In genomic region chr6:144944435-144945365, GRCm38 (mm10) we compare ENCODE assay signal across 8 mouse cellular contexts.
A peak's percentile ranks its signal among the peaks of the same experiment; 100 is the strongest.
DNase-seq lines count a peak whose midpoint lies in the region; ATAC-seq and TF ChIP-seq lines count a peak whose summit lies in the region.
"Had no signal": no experiment of that assay in that cellular context is flagged by ENCODE, and none has a peak within 500 bp of the region (broad histone marks: within the 10 kb centered on the region; RNA-seq: fewer than 3 reads in every experiment).

No protein-coding gene starts in this region.

- intact Hi-C loops in left cerebral cortex, postnatal 25 days (cut with DNase I), result no loop called here

- TF ChIP-seq EP300 in lung, postnatal 0 days (IDR thresholded peaks at IDR 0.05), result no peak

- no peak overlapping the region for H3K9ac ChIP-seq in neural tube, embryonic 11.5 days (ENCODE audit: low read length)
- H3K9ac ChIP-seq in lung, postnatal 0 days (replicated peaks; ENCODE audit: low read depth), result no peak overlapping the region

- no peak for TF ChIP-seq CTCF in lung, postnatal 0 days (IDR thresholded peaks at IDR 0.05)

- H3K4me2 ChIP-seq in neural tube, embryonic 11.5 days (ENCODE audit: low read depth), result no peak overlapping the region
- no peak overlapping the region for H3K4me2 ChIP-seq in lung, postnatal 0 days (replicated peaks; ENCODE audit: low read depth, low read length)

- peak; percentile 60 for DNase-seq in embryo, embryonic 9.5 days (ENCODE audit: extremely low spot score)
- DNase-seq in forebrain, embryonic 10.5 days (ENCODE audit: extremely low spot score, low spot score), result peak; percentile 63
- DNase-seq in limb, embryonic 10.5 days (ENCODE audit: low spot score), result peak; percentile 56
- peak; percentile 74 for DNase-seq in neural tube, embryonic 11.5 days (ENCODE audit: low spot score)
- DNase-seq in lung, postnatal 0 days (ENCODE audit: low spot score), result no peak
- DNase-seq in left cerebral cortex, postnatal 25 days (ENCODE audit: low spot score in 2 of 2), result no peak
- DNase-seq in T-cell, adult 2 months (ENCODE audit: low spot score), result no peak
- DNase-seq: thymus, postnatal 4 days had no signal

- H3K27me3 ChIP-seq in forebrain, embryonic 10.5 days (ENCODE audit: poor library complexity, severe bottlenecking), result no peaks in the 10 kb centered on the region
- no peaks in the 10 kb centered on the region for H3K27me3 ChIP-seq in limb, embryonic 10.5 days (ENCODE audit: low read depth, poor library complexity, severe bottlenecking)
- H3K27me3 ChIP-seq in neural tube, embryonic 11.5 days (ENCODE audit: control insufficient read depth, insufficient read depth, low read length), result no peaks in the 10 kb centered on the region
- no peaks in the 10 kb centered on the region for H3K27me3 ChIP-seq in lung, postnatal 0 days (replicated peaks; ENCODE audit: insufficient read depth, low read length)

- peak; percentile 87 for ATAC-seq in neural tube, embryonic 11.5 days (ENCODE audit: insufficient read depth, low FRiP score, low TSS enrichment)
- no peak for ATAC-seq in lung, postnatal 0 days

- no peaks in the 10 kb centered on the region for H3K36me3 ChIP-seq in forebrain, embryonic 10.5 days (replicated peaks)
- H3K36me3 ChIP-seq in limb, embryonic 10.5 days, result no peaks in the 10 kb centered on the region
- H3K36me3 ChIP-seq in neural tube, embryonic 11.5 days (ENCODE audit: control insufficient read depth, insufficient read depth, low read length), result no peaks in the 10 kb centered on the region
- no peaks in the 10 kb centered on the region for H3K36me3 ChIP-seq in lung, postnatal 0 days (ENCODE audit: insufficient read depth, low read length)

- H3K4me1 ChIP-seq in forebrain, embryonic 10.5 days, result peaks cover 27% of the 10 kb centered on the region
- peaks cover 62% of the 10 kb centered on the region for H3K4me1 ChIP-seq in limb, embryonic 10.5 days
- H3K4me1 ChIP-seq in neural tube, embryonic 11.5 days (ENCODE audit: control insufficient read depth, insufficient read depth, low read length), result peaks cover 10% of the 10 kb centered on the region
- no peaks in the 10 kb centered on the region for H3K4me1 ChIP-seq in lung, postnatal 0 days (ENCODE audit: insufficient read depth, low read depth, low read length)

- 43% methylated on average over 10 of the region's 10 CpGs for WGBS in forebrain, embryonic 10.5 days
- WGBS in limb, embryonic 10.5 days, result 50% methylated on average over 10 of the region's 10 CpGs
- WGBS in neural tube, embryonic 11.5 days, result 32% methylated on average over 10 of the region's 10 CpGs
- 58% methylated on average over 10 of the region's 10 CpGs for WGBS in lung, postnatal 0 days

- no peaks in the 10 kb centered on the region for H3K9me3 ChIP-seq in forebrain, embryonic 10.5 days
- no peaks in the 10 kb centered on the region for H3K9me3 ChIP-seq in limb, embryonic 10.5 days (replicated peaks)
- H3K9me3 ChIP-seq in neural tube, embryonic 11.5 days (ENCODE audit: control insufficient read depth, low read length), result no peaks in the 10 kb centered on the region
- no peaks in the 10 kb centered on the region for H3K9me3 ChIP-seq in lung, postnatal 0 days (ENCODE audit: low read length)

- H3K4me3 ChIP-seq in forebrain, embryonic 10.5 days, result no peak overlapping the region
- H3K4me3 ChIP-seq in limb, embryonic 10.5 days, result 0 out of 2 replicates have a peak overlapping the region, but pooled peaks have one; percentile 15
- no peak overlapping the region for H3K4me3 ChIP-seq in neural tube, embryonic 11.5 days (ENCODE audit: low read depth, low read length)
- no peak overlapping the region for H3K4me3 ChIP-seq in lung, postnatal 0 days (ENCODE audit: low read depth, low read length)

- H3K27ac ChIP-seq in forebrain, embryonic 10.5 days, result peak overlapping the region; percentile 75
- peak overlapping the region; percentile 84 for H3K27ac ChIP-seq in limb, embryonic 10.5 days
- 0 out of 2 replicates have a peak overlapping the region, but pooled peaks have one; percentile 40 for H3K27ac ChIP-seq in neural tube, embryonic 11.5 days (ENCODE audit: low read depth, low read length)
- no peak overlapping the region for H3K27ac ChIP-seq in lung, postnatal 0 days (ENCODE audit: low read length)

Comparison
In these comparisons a context has a peak if more than half of its experiments do, and no peak if none do; other contexts are left out.
1. DNase-seq: peak in embryo, embryonic 9.5 days (single experiment), forebrain, embryonic 10.5 days (single experiment), limb, embryonic 10.5 days (single experiment) and neural tube, embryonic 11.5 days (single experiment); none in lung, postnatal 0 days (single experiment), left cerebral cortex, postnatal 25 days (0 of 2) and T-cell, adult 2 months (single experiment).